Mouse (Mus musculus) retina, embryonic 14.5 days (tissue): ENCODE results near the gene Smpd4.

ENCODE experiments used
- DNase-seq: peaks from one replicate; pipeline ENCODE4 v3.0.0-alpha.2; 2015; ENCODE audit warnings: low spot score

Gene Smpd4

GRCm38 (mm10) chr16:17638036-17638628 lies 19.0 kb downstream of the Smpd4 start:
- no peak for DNase-seq

GRCm38 (mm10) chr16:17639081-17639480 lies 19.9 kb downstream of the Smpd4 start:
- no peak for DNase-seq

- DNase-seq = no peak
These were observed 20.8 kb downstream of the Smpd4 start for GRCm38 (mm10) chr16:17639951-17640350.

- DNase-seq = no peak
These were observed 21.6 kb downstream of the Smpd4 start for GRCm38 (mm10) chr16:17640706-17641105.

- no peak for DNase-seq
These were observed 22.1 kb downstream of the Smpd4 start for GRCm38 (mm10) chr16:17641301-17641700.

GRCm38 (mm10) chr16:17642311-17642710 lies 23.2 kb downstream of the Smpd4 start:
- DNase-seq = no peak

- no peak for DNase-seq
These were observed 24.4 kb downstream of the Smpd4 start for GRCm38 (mm10) chr16:17643437-17643990.

GRCm38 (mm10) chr16:17646310-17647114 lies 27.4 kb downstream of the Smpd4 start, which contains the start of gene Ccdc74a:
Ccdc74a (plus strand) TSS chr16:17646470.
- peak; percentile 85 for DNase-seq

GRCm38 (mm10) chr16:17647156-17647555 lies 28.0 kb downstream of the Smpd4 start:
- DNase-seq = no peak

- no peak for DNase-seq
These were observed 28.6 kb downstream of the Smpd4 start for GRCm38 (mm10) chr16:17647566-17648340.

- no peak for DNase-seq
These were observed 30.9 kb downstream of the Smpd4 start for GRCm38 (mm10) chr16:17649925-17650605.

- DNase-seq = no peak
These were observed 31.6 kb downstream of the Smpd4 start for GRCm38 (mm10) chr16:17650711-17651110.

GRCm38 (mm10) chr16:17652607-17653006 lies 33.5 kb downstream of the Smpd4 start:
- DNase-seq = no peak

GRCm38 (mm10) chr16:17653601-17654000 lies 34.4 kb downstream of the Smpd4 start:
- no peak for DNase-seq

- DNase-seq = no peak
These were observed 35.1 kb downstream of the Smpd4 start for GRCm38 (mm10) chr16:17654188-17654795.

- no peak for DNase-seq
These were observed 37.2 kb downstream of the Smpd4 start for GRCm38 (mm10) chr16:17656212-17656871.

- DNase-seq = no peak
These were observed 46.4 kb downstream of the Smpd4 start for GRCm38 (mm10) chr16:17665568-17665967.

- DNase-seq = no peak
These were observed 50.7 kb downstream of the Smpd4 start for GRCm38 (mm10) chr16:17669886-17670285.
